Mouse (Mus musculus) midbrain, postnatal 0 days (tissue): ENCODE measurements at regions not wholly inside any gene's neighbourhood (a gene's known extent, or its start where the extent isn't known, plus 50 kb on each side); places are given as distances from the start of the nearest gene placed in this dataset.

Source experiments
- ATAC-seq: fragments of 200-750 bp; cut with Nextera tagmentation; 2 replicates; pipeline ENCODE4 v1.8.0; 2017; ENCODE audit warnings: moderate number of reproducible peaks, mild to moderate bottlenecking, moderate TSS enrichment, moderate library complexity; ENCODE audit not compliant: low FRiP score
- DNase-seq: peaks from one replicate; pipeline ENCODE4 v3.0.0-alpha.2; 2015; ENCODE audit warnings: low spot score
- H3K27ac ChIP-seq: fragments of 300-500 bp; sonication (generic); 2 replicates; pipeline ENCODE4 v1.5.1; 2014; ENCODE audit warnings: low read depth, mild to moderate bottlenecking, low read length, mixed read lengths
- H3K27me3 ChIP-seq: fragments of 300-500 bp; sonication (generic); 2 replicates; pipeline ENCODE4 v1.6.1; 2014; ENCODE audit warnings: low read length, control low read depth, mixed read lengths; ENCODE audit not compliant: insufficient read depth
- H3K36me3 ChIP-seq: fragments of 300-500 bp; sonication (generic); 2 replicates; pipeline ENCODE4 v1.6.1; 2014; ENCODE audit warnings: low read length, control low read depth, mixed read lengths; ENCODE audit not compliant: insufficient read depth
- H3K4me1 ChIP-seq: fragments of 300-500 bp; sonication (generic); 2 replicates; pipeline ENCODE4 v1.6.1; 2014; ENCODE audit warnings: mild to moderate bottlenecking, control low read depth, antibody characterized with exemption, low read length, mixed read lengths; ENCODE audit not compliant: insufficient read depth
- H3K4me2 ChIP-seq: fragments of 300-500 bp; sonication (generic); 2 replicates; pipeline ENCODE4 v1.6.1; 2014; ENCODE audit warnings: low read depth, mild to moderate bottlenecking, low read length, mixed read lengths; ENCODE audit not compliant: poor library complexity, severe bottlenecking
- H3K4me3 ChIP-seq: fragments of 300-500 bp; sonication (generic); 2 replicates; pipeline ENCODE4 v1.5.1; 2014; ENCODE audit warnings: low read depth, mild to moderate bottlenecking, low read length, moderate library complexity
- H3K9ac ChIP-seq: fragments of 300-500 bp; sonication (generic); replicated peaks from 2 replicates; pipeline ENCODE4 v1.6.1; 2014; ENCODE audit warnings: mild to moderate bottlenecking, low read length, moderate library complexity, mixed read lengths; ENCODE audit not compliant: poor library complexity, severe bottlenecking
- H3K9me3 ChIP-seq: fragments of 300-500 bp; sonication (generic); 2 replicates; pipeline ENCODE4 v1.6.1; 2016; ENCODE audit warnings: low read length, control low read depth
- CTCF ChIP-seq: IDR thresholded peaks from 2 replicates; pipeline ENCODE4 v1.5.1; 2016; ENCODE audit warnings: antibody characterized with exemption, mild to moderate bottlenecking
- WGBS: fragments of 180-500 bp; shearing (Covaris S2); extraction: QIAGEN DNeasy Blood & Tissue Kit; methylation state at CpG from one replicate; pipeline ENCODE4 v1.1.7; 2014; 5-methylcytosine and 5-hydroxymethylcytosine counted together

DNA sequence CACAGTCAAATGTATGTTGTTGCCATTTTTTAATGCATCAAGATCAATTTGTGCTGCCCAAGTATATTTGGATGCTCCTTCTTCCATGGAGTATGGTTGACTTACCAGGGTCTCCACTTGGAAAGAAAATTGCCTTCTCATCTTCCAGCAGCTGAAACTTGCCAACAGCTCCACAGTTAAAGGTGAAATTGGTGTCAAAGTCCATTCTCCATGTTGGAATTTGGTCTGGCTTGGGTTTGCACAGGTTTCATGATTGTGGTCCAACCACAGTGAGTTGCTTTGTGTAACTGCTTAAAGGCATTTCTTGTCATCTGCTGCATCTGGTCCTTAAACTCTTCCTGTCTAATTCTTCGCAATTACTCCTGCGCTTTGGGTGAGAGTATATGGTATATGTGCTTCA, 634.3 kb downstream of the Nup35 start:
- no peak overlapping the region for H3K9ac ChIP-seq
- WGBS = 97% methylated on average over 2 of the region's 2 CpGs
- no peaks in the 10 kb centered on the region for H3K27me3 ChIP-seq
- no peak for TF ChIP-seq CTCF
- H3K27ac ChIP-seq = no peak overlapping the region
- no peaks in the 10 kb centered on the region for H3K36me3 ChIP-seq
- H3K9me3 ChIP-seq = no peaks in the 10 kb centered on the region
- no peak overlapping the region for H3K4me2 ChIP-seq
- DNase-seq (no peak), ATAC-seq (no peak)
- no peaks in the 10 kb centered on the region for H3K4me1 ChIP-seq
- H3K4me3 ChIP-seq = no peak overlapping the region

GRCm38 (mm10) chr2:81262056-81262765, 645.2 kb downstream of the Nup35 start:
- no peak overlapping the region for H3K27ac ChIP-seq
- TF ChIP-seq CTCF = no peak
- no peaks in the 10 kb centered on the region for H3K36me3 ChIP-seq
- WGBS = 88% methylated on average over 4 of the region's 4 CpGs
- H3K4me2 ChIP-seq = no peak overlapping the region
- H3K9me3 ChIP-seq = no peaks in the 10 kb centered on the region
- DNase-seq (no peak), ATAC-seq (no peak)
- H3K4me3 ChIP-seq = no peak overlapping the region
- no peaks in the 10 kb centered on the region for H3K27me3 ChIP-seq
- no peaks in the 10 kb centered on the region for H3K4me1 ChIP-seq
- no peak overlapping the region for H3K9ac ChIP-seq

- Histone ChIP-seq H3K27me3 (no peaks in the 10 kb centered on the region), H3K9ac (no peak overlapping the region), H3K27ac (no peak overlapping the region), H3K9me3 (no peaks in the 10 kb centered on the region), H3K36me3 (no peaks in the 10 kb centered on the region), H3K4me1 (0 out of 2 replicates have a peak, but pooled peaks cover 2% of the 10 kb centered on the region), H3K4me2 (no peak overlapping the region), H3K4me3 (no peak overlapping the region)
- no peak for TF ChIP-seq CTCF
- WGBS = 17% methylated on average over 3 of the region's 3 CpGs
- no peak for ATAC-seq
- DNase-seq = peak; percentile 41
These were observed 652.3 kb downstream of the Nup35 start for GRCm38 (mm10) chr2:81269245-81269880.

GRCm38 (mm10) chr2:81270914-81271313, 653.9 kb downstream of the Nup35 start:
- Histone ChIP-seq H3K4me3 (no peak overlapping the region), H3K27me3 (no peaks in the 10 kb centered on the region), H3K4me2 (no peak overlapping the region), H3K36me3 (no peaks in the 10 kb centered on the region), H3K4me1 (0 out of 2 replicates have a peak, but pooled peaks cover 2% of the 10 kb centered on the region), H3K9me3 (no peaks in the 10 kb centered on the region), H3K9ac (no peak overlapping the region), H3K27ac (no peak overlapping the region)
- DNase-seq = no peak
- 82% methylated on average over 1 of the region's 1 CpGs for WGBS
- no peak for ATAC-seq
- TF ChIP-seq CTCF = no peak

- no peak overlapping the region for H3K27ac ChIP-seq
- no peak for TF ChIP-seq CTCF
- DNase-seq = no peak
- H3K4me2 ChIP-seq = no peak overlapping the region
- H3K9me3 ChIP-seq = no peaks in the 10 kb centered on the region
- no peak overlapping the region for H3K9ac ChIP-seq
- H3K36me3 ChIP-seq = no peaks in the 10 kb centered on the region
- ATAC-seq = no peak
- 0 out of 2 replicates have a peak, but pooled peaks cover 2% of the 10 kb centered on the region for H3K4me1 ChIP-seq
- no peaks in the 10 kb centered on the region for H3K27me3 ChIP-seq
- H3K4me3 ChIP-seq = no peak overlapping the region
These were observed 655.5 kb downstream of the Nup35 start for GRCm38 (mm10) chr2:81272536-81272935.

GRCm38 (mm10) chr2:81287414-81287813, 670.4 kb downstream of the Nup35 start:
- H3K36me3 ChIP-seq = no peaks in the 10 kb centered on the region
- H3K27me3 ChIP-seq = no peaks in the 10 kb centered on the region
- no peaks in the 10 kb centered on the region for H3K9me3 ChIP-seq
- H3K9ac ChIP-seq = no peak overlapping the region
- H3K4me2 ChIP-seq = no peak overlapping the region
- no peak overlapping the region for H3K4me3 ChIP-seq
- no peaks in the 10 kb centered on the region for H3K4me1 ChIP-seq
- DNase-seq (no peak), ATAC-seq (no peak)
- H3K27ac ChIP-seq = no peak overlapping the region
- WGBS = 91% methylated on average over 3 of the region's 3 CpGs
- no peak for TF ChIP-seq CTCF
